Mouse (Mus musculus) neural tube, embryonic 11.5 days (tissue): ENCODE measurements at regions not wholly inside any gene's neighbourhood (a gene's known extent, or its start where the extent isn't known, plus 50 kb on each side); places are given as distances from the start of the nearest gene placed in this dataset.

Experiments used
- ATAC-seq: fragments of 200-750 bp; cut with Nextera tagmentation; 2 replicates; pipeline ENCODE4 v1.8.0; 2017; ENCODE audit warnings: moderate number of reproducible peaks, mild to moderate bottlenecking, moderate TSS enrichment, moderate library complexity; ENCODE audit not compliant: insufficient read depth, low FRiP score, low TSS enrichment
- DNase-seq: peaks from one replicate; pipeline ENCODE4 v3.0.0-alpha.2; 2015; ENCODE audit warnings: low spot score
- H3K27ac ChIP-seq: fragments of 300-500 bp; sonication (generic); 2 replicates; pipeline ENCODE4 v1.5.1; 2014; ENCODE audit warnings: low read depth, mild to moderate bottlenecking, low read length
- H3K27me3 ChIP-seq: fragments of 300-500 bp; sonication (generic); 2 replicates; pipeline ENCODE4 v1.6.1; 2014; ENCODE audit warnings: mild to moderate bottlenecking, low read length, mixed read lengths; ENCODE audit not compliant: control insufficient read depth, insufficient read depth
- H3K36me3 ChIP-seq: fragments of 300-500 bp; sonication (generic); 2 replicates; pipeline ENCODE4 v1.6.1; 2014; ENCODE audit warnings: mild to moderate bottlenecking, low read length, moderate library complexity, mixed read lengths; ENCODE audit not compliant: control insufficient read depth, insufficient read depth
- H3K4me1 ChIP-seq: fragments of 300-500 bp; sonication (generic); 2 replicates; pipeline ENCODE4 v1.6.1; 2014; ENCODE audit warnings: low read length, mixed read lengths; ENCODE audit not compliant: control insufficient read depth, insufficient read depth
- H3K4me2 ChIP-seq: fragments of 300-500 bp; sonication (generic); 2 replicates; pipeline ENCODE4 v1.6.1; 2014; ENCODE audit warnings: low read depth, mild to moderate bottlenecking, moderate library complexity
- H3K4me3 ChIP-seq: fragments of 300-500 bp; sonication (generic); 2 replicates; pipeline ENCODE4 v1.5.1; 2014; ENCODE audit warnings: low read depth, low read length
- H3K9ac ChIP-seq: fragments of 300-500 bp; sonication (generic); 2 replicates; pipeline ENCODE4 v1.6.1; 2014; ENCODE audit warnings: mild to moderate bottlenecking, low read length
- H3K9me3 ChIP-seq: fragments of 300-500 bp; sonication (generic); 2 replicates; pipeline ENCODE4 v1.6.1; 2016; ENCODE audit warnings: low read length; ENCODE audit not compliant: control insufficient read depth
- WGBS: fragments of 180-500 bp; shearing (Covaris S2); extraction: QIAGEN DNeasy Blood & Tissue Kit; methylation state at CpG from one replicate; pipeline ENCODE4 v1.1.7; 2014; 5-methylcytosine and 5-hydroxymethylcytosine counted together

DNA sequence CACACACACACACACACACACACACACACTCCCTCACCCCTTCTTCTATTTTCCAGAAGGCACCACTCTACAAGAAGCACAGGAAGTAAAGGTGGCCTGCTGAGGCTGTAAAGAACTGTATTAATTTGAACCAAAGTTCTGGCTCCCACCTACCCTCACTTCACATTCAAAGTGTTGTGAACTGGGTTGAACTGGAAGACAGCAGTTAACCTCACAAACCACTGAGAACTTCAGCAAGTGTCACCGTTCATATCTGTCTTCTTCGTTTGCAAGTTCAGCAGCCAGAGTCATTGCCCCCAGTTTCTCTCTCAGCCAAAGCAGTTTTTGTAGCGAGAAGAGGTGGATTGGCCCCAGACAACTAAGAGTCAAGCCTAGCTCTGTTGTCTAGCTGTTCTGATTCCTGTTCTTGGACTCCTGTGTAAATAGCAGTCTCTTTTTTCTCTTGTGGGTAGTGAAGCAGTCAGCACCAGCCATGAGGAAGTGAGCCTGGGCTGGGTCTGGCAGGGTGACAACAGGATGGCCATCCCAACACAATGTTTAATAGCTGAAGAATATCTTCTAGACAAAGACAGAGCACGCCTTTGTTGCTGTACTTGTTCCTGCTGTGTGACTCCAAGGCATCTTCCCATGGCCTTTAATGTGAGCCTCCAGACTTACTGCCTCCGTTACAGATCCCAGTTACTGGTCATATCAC lies 452.0 kb upstream of the Meis1 start:
- 91% methylated on average over 5 of the region's 5 CpGs for whole genome bisulfite sequencing
- Histone ChIP-seq H3K4me3 (no peak overlapping the region), H3K27ac (no peak overlapping the region), H3K36me3 (no peaks in the 10 kb centered on the region), H3K4me1 (no peaks in the 10 kb centered on the region), H3K27me3 (no peaks in the 10 kb centered on the region), H3K9me3 (no peaks in the 10 kb centered on the region), H3K4me2 (no peak overlapping the region), H3K9ac (no peak overlapping the region)
- DNase-seq: no peak
- ATAC-seq: no peak

- Histone ChIP-seq H3K9me3 (no peaks in the 10 kb centered on the region), H3K4me3 (no peak overlapping the region), H3K4me1 (no peaks in the 10 kb centered on the region), H3K36me3 (no peaks in the 10 kb centered on the region), H3K4me2 (0 out of 2 replicates have a peak overlapping the region, but pooled peaks have one; percentile 3), H3K27ac (no peak overlapping the region), H3K9ac (no peak overlapping the region), H3K27me3 (no peaks in the 10 kb centered on the region)
- ATAC-seq (peak; percentile 53), DNase-seq (no peak)
- 36% methylated on average over 18 of the region's 18 CpGs for WGBS
Measured at GRCm38 (mm10) chr11:19475068-19475786, 448.9 kb upstream of the Spred2 start.

DNA sequence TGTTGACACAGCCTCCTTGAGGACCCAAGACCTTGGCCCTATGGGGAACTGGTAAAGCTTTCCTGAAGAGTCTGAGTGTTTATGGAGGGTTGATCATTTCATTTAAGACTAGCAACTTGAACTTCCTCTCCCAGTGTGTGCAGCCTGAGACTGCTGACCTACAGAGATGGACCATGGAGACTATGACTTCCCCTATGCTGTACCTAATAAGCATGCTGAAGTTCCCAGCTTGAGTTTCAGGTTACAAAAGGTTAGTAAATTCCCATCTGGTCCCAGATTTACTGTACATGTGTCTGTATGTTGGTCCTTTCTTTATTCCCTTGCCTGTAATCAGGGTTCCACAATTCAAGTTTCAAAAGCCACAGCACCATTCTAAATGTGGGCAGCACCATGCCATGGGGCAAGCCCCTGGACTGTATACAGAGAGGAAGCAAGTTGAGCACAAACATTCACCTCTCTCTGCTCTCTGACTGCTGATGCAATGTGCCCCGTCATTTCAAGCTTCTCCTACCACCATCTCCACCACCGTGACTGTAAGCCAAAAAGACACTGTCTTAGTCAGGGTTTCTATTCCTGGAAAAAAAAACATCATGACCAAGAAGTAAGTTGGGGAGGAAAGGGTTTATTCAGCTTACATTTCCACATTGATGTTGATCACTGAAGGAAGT lies 431.0 kb upstream of the Spred2 start:
- Histone ChIP-seq H3K9me3 (no peaks in the 10 kb centered on the region), H3K36me3 (no peaks in the 10 kb centered on the region), H3K27me3 (no peaks in the 10 kb centered on the region), H3K4me2 (no peak overlapping the region), H3K9ac (no peak overlapping the region), H3K4me1 (no peaks in the 10 kb centered on the region), H3K4me3 (no peak overlapping the region), H3K27ac (no peak overlapping the region)
- DNase-seq (no peak), ATAC-seq (no peak)
- 81% methylated on average over 2 of the region's 2 CpGs for WGBS

DNA sequence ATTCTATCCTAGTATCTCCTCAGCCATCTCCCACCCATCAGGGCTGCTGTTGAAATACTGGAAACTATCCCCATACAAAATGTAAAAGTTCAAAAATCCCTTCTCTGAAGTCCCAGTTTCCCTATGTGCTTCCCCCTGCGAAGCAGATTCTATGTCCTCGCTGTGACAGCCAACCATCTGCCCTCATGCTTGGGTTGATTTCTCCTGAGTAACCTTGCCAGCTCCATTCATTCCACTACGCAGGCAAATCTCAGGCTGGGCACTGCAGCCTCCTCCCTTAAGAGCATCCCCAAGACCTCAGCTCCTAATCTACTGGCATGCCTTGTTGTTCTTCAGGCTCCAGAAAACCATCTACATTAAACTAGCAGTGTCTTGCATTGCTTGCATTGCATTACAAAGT lies 402.5 kb upstream of the Spred2 start:
- Histone ChIP-seq H3K27ac (no peak overlapping the region), H3K4me2 (no peak overlapping the region), H3K4me1 (no peaks in the 10 kb centered on the region), H3K9ac (no peak overlapping the region), H3K36me3 (no peaks in the 10 kb centered on the region), H3K27me3 (no peaks in the 10 kb centered on the region), H3K4me3 (no peak overlapping the region), H3K9me3 (no peaks in the 10 kb centered on the region)
- DNase-seq (no peak), ATAC-seq (no peak)
- 93% methylated on average over 3 of the region's 3 CpGs for WGBS

DNA sequence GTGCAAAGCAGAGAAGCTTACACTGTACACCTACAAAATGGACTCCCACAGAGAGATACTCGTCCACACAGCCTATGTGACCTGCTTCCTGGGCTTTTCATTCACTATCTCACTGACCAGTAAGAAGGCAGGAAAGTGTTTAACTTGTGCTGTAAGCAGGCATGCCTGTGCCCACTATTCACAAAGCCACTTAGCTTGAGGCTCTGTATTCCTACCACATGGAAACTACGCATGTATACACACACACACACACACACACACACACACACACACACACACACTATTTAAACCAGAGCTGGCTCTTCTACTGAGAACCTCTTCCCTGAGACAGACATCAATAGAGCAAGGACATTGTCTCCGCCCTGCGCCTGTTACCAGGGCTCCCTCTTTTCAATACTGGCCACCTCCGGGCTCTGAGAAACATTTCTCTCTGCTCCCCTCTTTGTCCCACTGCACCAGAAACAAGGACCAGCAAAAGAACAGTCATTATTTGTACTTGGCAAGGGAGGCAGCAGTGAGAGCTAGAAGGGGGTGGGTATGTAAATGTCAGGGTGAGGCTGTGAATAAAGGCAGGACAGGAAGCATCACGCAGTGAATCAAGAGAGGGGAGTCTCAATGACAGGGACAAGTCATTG lies 400.2 kb upstream of the Spred2 start:
- 26% methylated on average over 6 of the region's 6 CpGs for WGBS
- no peak overlapping the region for H3K4me3 ChIP-seq
- no peaks in the 10 kb centered on the region for H3K4me1 ChIP-seq
- no peaks in the 10 kb centered on the region for H3K9me3 ChIP-seq
- no peak overlapping the region for H3K4me2 ChIP-seq
- no peak overlapping the region for H3K27ac ChIP-seq
- no peaks in the 10 kb centered on the region for H3K36me3 ChIP-seq
- no peaks in the 10 kb centered on the region for H3K27me3 ChIP-seq
- peak; percentile 89 for ATAC-seq
- no peak overlapping the region for H3K9ac ChIP-seq
- peak; percentile 72 for DNase-seq

DNA sequence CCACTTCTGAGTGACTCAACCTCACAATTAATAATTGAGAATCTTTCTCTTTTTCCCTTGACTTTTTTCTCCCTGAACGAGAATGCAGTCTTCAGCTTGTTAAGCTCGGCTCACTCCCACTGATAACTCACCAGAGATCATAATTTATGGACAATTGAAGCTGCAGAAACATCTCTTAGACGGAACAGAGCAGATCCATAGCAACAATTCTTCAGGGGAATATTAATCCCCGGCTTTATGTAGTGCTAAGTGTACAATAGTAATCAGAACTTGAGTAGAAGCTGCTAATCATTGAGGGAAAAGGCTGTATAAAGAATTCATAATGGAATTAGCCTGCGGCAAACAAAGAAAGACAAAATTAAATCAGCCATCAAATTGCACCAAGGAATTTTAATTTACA lies 395.0 kb upstream of the Spred2 start:
- H3K4me3 ChIP-seq: no peak overlapping the region
- 26% methylated on average over 5 of the region's 5 CpGs for WGBS
- DNase-seq: no peak
- no peaks in the 10 kb centered on the region for H3K36me3 ChIP-seq
- H3K27me3 ChIP-seq: no peaks in the 10 kb centered on the region
- ATAC-seq: no peak
- H3K9ac ChIP-seq: no peak overlapping the region
- no peak overlapping the region for H3K4me2 ChIP-seq
- H3K27ac ChIP-seq: peak overlapping the region; percentile 5; the same call in 1 of the 2 replicates
- H3K4me1 ChIP-seq: peaks cover 11% of the 10 kb centered on the region
- H3K9me3 ChIP-seq: no peaks in the 10 kb centered on the region

DNA sequence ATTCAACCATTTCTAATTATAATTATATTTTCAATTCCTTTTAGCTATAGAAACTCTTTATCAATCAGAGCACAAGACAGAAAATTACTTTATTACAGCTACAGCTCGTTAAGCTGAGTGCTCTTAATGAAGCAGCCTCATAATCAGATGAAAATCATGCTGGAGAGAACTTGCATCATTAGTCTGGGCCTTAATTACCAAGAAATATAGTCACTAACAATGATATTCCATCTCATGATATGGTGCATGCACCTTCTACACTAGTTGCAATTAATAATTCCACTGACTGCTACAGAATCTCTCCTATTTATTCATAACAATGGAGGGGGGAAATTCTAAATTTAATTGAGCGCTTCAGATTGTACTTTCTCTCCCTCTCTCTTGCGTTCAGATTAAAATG lies 393.5 kb upstream of the Spred2 start:
- no peak for DNase-seq

GRCm38 (mm10) chr11:19531255-19532003 lies 392.7 kb upstream of the Spred2 start:
- Histone ChIP-seq H3K4me2 (peak overlapping the region; percentile 37), H3K9me3 (no peaks in the 10 kb centered on the region), H3K27me3 (no peaks in the 10 kb centered on the region), H3K4me1 (peaks cover 11% of the 10 kb centered on the region), H3K4me3 (no peak overlapping the region), H3K27ac (peak overlapping the region; percentile 83), H3K9ac (peak overlapping the region; percentile 42), H3K36me3 (no peaks in the 10 kb centered on the region)
- 6% methylated on average over 20 of the region's 20 CpGs for WGBS
- DNase-seq (peak; percentile 82), ATAC-seq (peak; percentile 86)

More for the DNA sequence above, 393.5 kb upstream of the Spred2 start:
- no peak overlapping the region for H3K4me2 ChIP-seq
- no peak for ATAC-seq
- H3K4me3 ChIP-seq: no peak overlapping the region
- H3K9ac ChIP-seq: no peak overlapping the region
- no peaks in the 10 kb centered on the region for H3K36me3 ChIP-seq
- WGBS: 57% methylated on average over 3 of the region's 3 CpGs
- H3K4me1 ChIP-seq: peaks cover 11% of the 10 kb centered on the region
- no peaks in the 10 kb centered on the region for H3K9me3 ChIP-seq
- H3K27ac ChIP-seq: no peak overlapping the region
- H3K27me3 ChIP-seq: no peaks in the 10 kb centered on the region
